Mouse (Mus musculus): Measurements from ENCODE around the gene Gm5426. TPM values are rescaled to one million over a fixed set of nuclear protein-coding genes. Genes with fewer than 3 reads are reported as not detected.
"Not testable (repeated sequence)": the region's sequence is repeated elsewhere in the genome, so short reads cannot be mapped to it uniquely, and the experiment has no call there.

The Gm5426 gene
- polyA plus RNA-seq, 1 experiment from 2014 or later = not detected

DNA sequence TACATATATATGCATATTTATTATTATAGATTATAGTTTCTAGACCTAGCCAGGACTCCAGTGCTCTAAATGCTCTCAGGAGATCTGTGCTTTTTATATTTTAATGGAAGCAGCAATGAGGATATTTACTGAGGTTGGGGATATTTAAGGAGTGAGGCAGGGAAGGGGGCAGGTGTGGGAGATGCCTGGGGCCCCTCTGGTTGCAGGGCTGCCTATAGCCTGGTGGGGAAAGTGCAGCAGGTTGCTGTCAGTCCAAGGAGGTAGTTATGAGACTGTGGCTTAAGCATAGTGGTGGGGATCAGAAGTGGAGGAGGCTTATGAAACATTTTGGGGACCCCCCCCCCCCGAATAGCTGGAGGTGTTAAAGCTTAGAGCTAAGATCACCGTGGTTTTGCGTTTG is 6.0 kb upstream of the Gm5426 start:
- H3K4me2 ChIP-seq (ENCODE audit: low read length) = no peak overlapping the region
- H3K9me3 ChIP-seq (ENCODE audit: control insufficient read depth, low read length) = no peaks in the 10 kb centered on the region
- H3K27me3 ChIP-seq (replicated peaks; ENCODE audit: control insufficient read depth, insufficient read depth, low read length) = no peaks in the 10 kb centered on the region
- H3K9ac ChIP-seq (replicated peaks; ENCODE audit: low read depth, low read length) = no peak overlapping the region
- H3K4me3 ChIP-seq (replicated peaks; ENCODE audit: low read length) = no peak overlapping the region
- no peaks in the 10 kb centered on the region for H3K4me1 ChIP-seq (replicated peaks; ENCODE audit: control insufficient read depth, insufficient read depth, low read length)
- no peaks in the 10 kb centered on the region for H3K36me3 ChIP-seq (ENCODE audit: control insufficient read depth, insufficient read depth)
- ATAC-seq = no peak
- no peak overlapping the region for H3K27ac ChIP-seq (ENCODE audit: low read length)
- 74% methylated on average over 3 of the region's 3 CpGs for WGBS

DNA sequence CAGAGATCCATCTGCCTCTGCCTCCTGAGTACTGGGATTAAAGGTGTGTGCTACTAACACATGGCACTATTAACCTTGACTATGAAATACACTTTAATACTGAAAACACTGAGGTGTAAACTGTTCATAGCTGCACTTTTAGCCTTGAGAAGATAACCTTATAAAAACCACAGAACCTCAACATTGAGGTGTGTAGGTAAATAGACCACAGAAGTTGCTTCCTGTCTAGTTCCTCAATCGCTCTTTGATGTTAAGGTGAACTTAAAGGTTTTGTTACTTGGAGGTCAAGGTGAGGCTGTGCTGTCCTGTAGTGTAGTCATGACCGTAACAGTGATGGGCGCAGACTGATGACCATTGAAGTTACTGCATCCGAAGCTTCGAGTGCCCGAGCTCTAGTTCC is 5.3 kb upstream of the Gm5426 start:
- Histone ChIP-seq H3K9me3 (ENCODE audit: control insufficient read depth, low read length) (no peaks in the 10 kb centered on the region), H3K4me2 (ENCODE audit: low read length) (no peak overlapping the region), H3K36me3 (ENCODE audit: control insufficient read depth, insufficient read depth) (no peaks in the 10 kb centered on the region), H3K27ac (ENCODE audit: low read length) (no peak overlapping the region), H3K9ac (replicated peaks; ENCODE audit: low read depth, low read length) (no peak overlapping the region), H3K27me3 (replicated peaks; ENCODE audit: control insufficient read depth, insufficient read depth, low read length) (no peaks in the 10 kb centered on the region), H3K4me3 (replicated peaks; ENCODE audit: low read length) (no peak overlapping the region), H3K4me1 (replicated peaks; ENCODE audit: control insufficient read depth, insufficient read depth, low read length) (no peaks in the 10 kb centered on the region)
- ATAC-seq = no peak
- 97% methylated on average over 6 of the region's 6 CpGs for WGBS

DNA sequence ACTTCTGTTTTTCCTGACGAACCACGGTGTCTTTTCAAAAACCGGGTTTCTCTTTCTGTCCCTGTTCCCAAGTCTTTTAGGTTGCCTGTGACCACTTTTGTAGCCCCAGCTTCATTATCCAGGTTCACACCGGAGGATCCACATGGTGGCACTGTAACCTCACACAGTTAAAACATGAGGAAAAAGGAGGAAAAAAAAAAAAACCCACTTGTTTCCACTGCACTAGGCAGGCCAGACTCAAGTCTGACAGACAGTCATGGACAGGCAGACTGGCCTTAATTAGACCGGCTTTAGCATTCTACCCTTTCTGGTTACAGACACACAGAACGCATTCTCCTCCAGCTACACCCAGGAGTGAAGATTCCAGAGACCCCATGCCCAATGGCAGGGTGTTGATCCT is 4.2 kb upstream of the Gm5426 start:
- ATAC-seq = peak; percentile 84
- Histone ChIP-seq H3K27ac (ENCODE audit: low read length) (no peak overlapping the region), H3K36me3 (ENCODE audit: control insufficient read depth, insufficient read depth) (no peaks in the 10 kb centered on the region), H3K9me3 (ENCODE audit: control insufficient read depth, low read length) (no peaks in the 10 kb centered on the region), H3K4me2 (ENCODE audit: low read length) (no peak overlapping the region), H3K4me1 (replicated peaks; ENCODE audit: control insufficient read depth, insufficient read depth, low read length) (no peaks in the 10 kb centered on the region), H3K27me3 (replicated peaks; ENCODE audit: control insufficient read depth, insufficient read depth, low read length) (no peaks in the 10 kb centered on the region), H3K9ac (replicated peaks; ENCODE audit: low read depth, low read length) (no peak overlapping the region), H3K4me3 (replicated peaks; ENCODE audit: low read length) (no peak overlapping the region)
- 22% methylated on average over 6 of the region's 6 CpGs for WGBS

DNA sequence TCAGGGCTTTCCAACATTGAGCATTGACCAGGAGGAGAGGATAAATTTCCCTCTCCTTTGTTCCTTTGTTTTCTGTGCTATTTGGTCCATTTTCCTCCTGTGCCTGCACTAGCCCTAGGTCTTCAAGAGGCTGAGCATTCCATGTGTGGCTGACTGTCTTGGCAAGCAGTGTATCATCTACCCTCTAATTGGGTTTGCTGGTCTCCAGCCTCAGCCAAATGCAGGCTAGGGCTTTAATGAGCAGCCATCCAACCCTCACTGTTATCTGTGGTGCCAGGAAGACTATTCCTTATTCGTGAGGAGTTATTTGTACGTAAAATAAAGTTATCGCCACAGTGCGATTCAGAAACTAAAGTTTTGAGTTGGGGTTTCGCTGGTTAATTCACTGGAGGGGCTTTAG is 2.2 kb downstream of the Gm5426 start:
- Histone ChIP-seq H3K27ac (ENCODE audit: low read length) (no peak overlapping the region), H3K9ac (replicated peaks; ENCODE audit: low read depth, low read length) (no peak overlapping the region), H3K4me1 (replicated peaks; ENCODE audit: control insufficient read depth, insufficient read depth, low read length) (no peaks in the 10 kb centered on the region), H3K4me3 (replicated peaks; ENCODE audit: low read length) (no peak overlapping the region), H3K27me3 (replicated peaks; ENCODE audit: control insufficient read depth, insufficient read depth, low read length) (no peaks in the 10 kb centered on the region), H3K36me3 (ENCODE audit: control insufficient read depth, insufficient read depth) (no peaks in the 10 kb centered on the region), H3K9me3 (ENCODE audit: control insufficient read depth, low read length) (no peaks in the 10 kb centered on the region), H3K4me2 (ENCODE audit: low read length) (no peak overlapping the region)
- no peak for ATAC-seq
- WGBS = 82% methylated on average over 5 of the region's 5 CpGs

DNA sequence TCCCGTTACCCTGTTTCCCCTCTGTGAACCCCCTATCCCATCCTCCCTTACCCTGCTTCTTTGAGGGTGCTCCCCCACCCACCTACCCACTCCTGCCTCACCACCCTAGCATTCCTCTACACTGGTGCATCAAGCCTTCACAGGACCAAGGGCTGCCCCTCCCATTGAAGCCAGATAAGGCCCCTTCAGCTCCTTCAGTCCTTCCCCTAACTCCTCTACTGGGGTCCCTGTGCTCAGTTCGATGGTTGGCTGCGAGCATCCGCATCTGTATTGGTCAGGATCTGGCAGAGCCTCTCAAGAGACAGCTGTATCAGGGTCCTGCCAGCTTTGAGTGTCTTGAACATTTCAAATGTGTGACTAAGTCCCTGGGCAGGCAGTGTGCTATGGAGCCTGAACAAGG is 2.9 kb downstream of the Gm5426 start:
- WGBS = 87% methylated on average over 4 of the region's 4 CpGs
- H3K27me3 ChIP-seq (replicated peaks; ENCODE audit: control insufficient read depth, insufficient read depth, low read length) = not testable (repeated sequence)

DNA sequence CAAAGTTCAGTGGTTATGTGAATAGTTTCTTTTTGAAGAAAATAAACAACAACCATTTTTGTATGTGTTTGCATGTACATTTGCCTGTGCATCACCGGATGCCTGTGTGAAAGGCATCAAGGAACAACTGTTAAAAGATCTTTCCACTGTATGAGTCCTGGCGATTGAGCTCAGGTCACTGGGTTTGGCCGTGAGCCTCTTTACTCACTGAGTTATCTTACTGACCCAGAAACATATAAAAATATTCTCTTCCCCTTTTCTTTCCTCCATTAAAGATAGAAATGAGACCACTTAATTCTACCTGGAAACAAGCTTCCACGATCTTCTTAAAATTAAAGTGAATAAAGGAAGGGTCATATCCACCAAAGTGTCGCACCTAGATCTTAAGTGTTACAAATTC is 10.2 kb downstream of the Gm5426 start:
- Histone ChIP-seq H3K27me3 (replicated peaks; ENCODE audit: control insufficient read depth, insufficient read depth, low read length) (no peaks in the 10 kb centered on the region), H3K36me3 (ENCODE audit: control insufficient read depth, insufficient read depth) (no peaks in the 10 kb centered on the region), H3K9me3 (ENCODE audit: control insufficient read depth, low read length) (no peaks in the 10 kb centered on the region), H3K4me1 (replicated peaks; ENCODE audit: control insufficient read depth, insufficient read depth, low read length) (peaks cover 5% of the 10 kb centered on the region), H3K4me3 (replicated peaks; ENCODE audit: low read length) (no peak overlapping the region), H3K27ac (ENCODE audit: low read length) (no peak overlapping the region), H3K9ac (replicated peaks; ENCODE audit: low read depth, low read length) (no peak overlapping the region), H3K4me2 (ENCODE audit: low read length) (no peak overlapping the region)
- 97% methylated on average over 5 of the region's 5 CpGs for WGBS
- no peak for ATAC-seq

More for the DNA sequence above, 2.9 kb downstream of the Gm5426 start:
- not testable (repeated sequence) for H3K4me2 ChIP-seq (ENCODE audit: low read length); H3K36me3 ChIP-seq (ENCODE audit: control insufficient read depth, insufficient read depth); H3K27ac ChIP-seq (ENCODE audit: low read length); H3K9me3 ChIP-seq (ENCODE audit: control insufficient read depth, low read length); H3K4me1 ChIP-seq (replicated peaks; ENCODE audit: control insufficient read depth, insufficient read depth, low read length); H3K4me3 ChIP-seq (replicated peaks; ENCODE audit: low read length); ATAC-seq; H3K9ac ChIP-seq (replicated peaks; ENCODE audit: low read depth, low read length)

DNA sequence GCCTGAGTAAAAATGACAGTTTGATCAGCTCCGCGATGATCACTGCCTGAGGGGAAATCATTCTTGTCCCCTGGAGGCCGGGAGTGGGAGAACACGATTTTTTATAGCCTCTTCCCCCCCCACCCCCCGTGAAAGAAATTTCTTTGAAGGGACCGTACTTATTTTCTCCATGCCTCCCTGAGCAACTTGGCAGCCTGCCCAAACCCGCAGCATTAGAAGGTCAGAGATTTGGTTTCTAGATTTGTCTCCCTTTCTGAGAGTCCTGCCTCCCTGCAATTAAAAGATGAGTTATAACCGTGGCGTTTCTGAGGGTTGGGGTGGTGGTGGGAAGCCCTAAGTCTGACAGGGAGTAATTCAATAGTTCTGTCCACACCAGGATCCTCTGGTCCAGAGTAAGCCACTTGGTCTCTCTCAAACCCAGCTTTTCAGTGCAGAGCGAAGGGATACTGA is 11.9 kb downstream of the Gm5426 start:
- Histone ChIP-seq H3K36me3 (ENCODE audit: control insufficient read depth, insufficient read depth) (no peaks in the 10 kb centered on the region), H3K4me2 (ENCODE audit: low read length) (peak overlapping the region; percentile 21; the same call in 1 of the 2 replicates), H3K9me3 (ENCODE audit: control insufficient read depth, low read length) (no peaks in the 10 kb centered on the region), H3K27me3 (replicated peaks; ENCODE audit: control insufficient read depth, insufficient read depth, low read length) (no peaks in the 10 kb centered on the region), H3K4me1 (replicated peaks; ENCODE audit: control insufficient read depth, insufficient read depth, low read length) (peaks cover 5% of the 10 kb centered on the region), H3K9ac (replicated peaks; ENCODE audit: low read depth, low read length) (no peak overlapping the region), H3K27ac (ENCODE audit: low read length) (no peak overlapping the region), H3K4me3 (replicated peaks; ENCODE audit: low read length) (no peak overlapping the region)
- WGBS = 20% methylated on average over 10 of the region's 10 CpGs
- ATAC-seq = no peak

DNA sequence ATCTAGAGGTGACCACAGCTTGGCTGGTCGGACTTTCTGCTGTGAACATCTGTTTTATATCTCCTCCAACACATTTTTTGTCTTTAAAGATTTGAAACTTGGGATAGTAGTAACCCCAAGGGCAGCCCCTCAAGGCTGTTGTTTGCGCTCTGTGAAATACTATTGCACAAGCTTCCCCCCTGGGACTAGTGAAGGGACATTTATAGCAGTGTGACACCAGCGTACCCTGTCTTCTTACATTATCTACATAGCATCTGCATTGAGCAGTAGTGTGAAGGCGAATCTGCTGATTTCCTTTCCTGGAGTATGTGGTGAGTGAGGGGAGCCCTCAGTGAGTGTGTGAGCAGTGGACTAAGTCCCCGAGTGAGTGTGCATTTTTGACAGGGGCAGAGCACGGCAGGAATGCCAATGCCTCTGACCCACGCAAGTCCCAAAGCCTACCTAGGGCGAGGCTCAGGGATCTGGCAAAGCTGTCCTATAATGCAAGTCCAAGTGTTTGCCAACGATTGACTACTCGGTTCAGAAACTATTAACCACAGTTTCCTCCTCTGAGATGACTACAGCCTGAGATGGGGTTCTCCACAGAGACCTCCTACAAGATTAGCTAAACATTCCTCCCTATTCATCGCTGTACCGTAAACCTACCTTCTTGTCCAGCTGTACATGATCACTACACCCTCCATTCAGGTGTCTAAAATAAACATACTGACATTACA is 14.2 kb downstream of the Gm5426 start:
- peaks cover 5% of the 10 kb centered on the region for H3K4me1 ChIP-seq (replicated peaks; ENCODE audit: control insufficient read depth, insufficient read depth, low read length)
- H3K4me3 ChIP-seq (replicated peaks; ENCODE audit: low read length) = no peak overlapping the region
- 92% methylated on average over 12 of the region's 12 CpGs for WGBS

DNA sequence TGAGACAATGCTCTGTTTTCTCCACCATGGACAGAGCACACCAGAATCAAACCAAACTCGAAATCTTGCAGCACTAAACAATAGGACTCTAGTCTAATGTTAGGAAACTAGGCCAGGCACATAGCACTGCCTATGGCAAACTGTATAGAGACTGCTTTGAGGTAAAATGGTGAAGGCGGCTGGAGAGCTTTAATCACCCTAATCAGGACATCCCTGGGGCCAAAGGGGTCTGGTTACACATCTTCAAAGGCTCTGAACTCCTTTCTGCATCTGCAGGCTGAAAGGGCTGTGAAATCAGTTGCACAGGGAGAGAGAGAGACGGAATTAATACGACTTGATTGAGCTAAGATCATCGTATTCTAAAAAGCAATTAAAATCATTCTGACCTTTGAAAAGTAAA is 16.9 kb downstream of the Gm5426 start:
- peaks cover 2% of the 10 kb centered on the region for H3K4me1 ChIP-seq (replicated peaks; ENCODE audit: control insufficient read depth, insufficient read depth, low read length)
- H3K9me3 ChIP-seq (ENCODE audit: control insufficient read depth, low read length) = no peaks in the 10 kb centered on the region
- no peaks in the 10 kb centered on the region for H3K27me3 ChIP-seq (replicated peaks; ENCODE audit: control insufficient read depth, insufficient read depth, low read length)
- 8% methylated on average over 5 of the region's 5 CpGs for WGBS
- H3K4me2 ChIP-seq (ENCODE audit: low read length) = no peak overlapping the region
- ATAC-seq = no peak
- H3K4me3 ChIP-seq (replicated peaks; ENCODE audit: low read length) = no peak overlapping the region
- 0 out of 2 replicates have a peak overlapping the region, but pooled peaks have one; percentile 9 for H3K9ac ChIP-seq (replicated peaks; ENCODE audit: low read depth, low read length)
- no peaks in the 10 kb centered on the region for H3K36me3 ChIP-seq (ENCODE audit: control insufficient read depth, insufficient read depth)
- no peak overlapping the region for H3K27ac ChIP-seq (ENCODE audit: low read length)

More for the DNA sequence above, 14.2 kb downstream of the Gm5426 start:
- no peaks in the 10 kb centered on the region for H3K27me3 ChIP-seq (replicated peaks; ENCODE audit: control insufficient read depth, insufficient read depth, low read length)
- no peak overlapping the region for H3K27ac ChIP-seq (ENCODE audit: low read length)
- H3K9ac ChIP-seq (replicated peaks; ENCODE audit: low read depth, low read length) = no peak overlapping the region
- no peak for ATAC-seq
- H3K36me3 ChIP-seq (ENCODE audit: control insufficient read depth, insufficient read depth) = no peaks in the 10 kb centered on the region
- no peak overlapping the region for H3K4me2 ChIP-seq (ENCODE audit: low read length)
- H3K9me3 ChIP-seq (ENCODE audit: control insufficient read depth, low read length) = no peaks in the 10 kb centered on the region
